Mouse (Mus musculus) stomach, embryonic 16.5 days (tissue): ENCODE results near the gene Il27. TPM values are rescaled to one million over a fixed set of nuclear protein-coding genes. Genes with fewer than 3 reads are reported as not detected.
A peak's percentile ranks its signal among the peaks of the same experiment; 100 is the strongest.
"Not testable (repeated sequence)": the region's sequence is repeated elsewhere in the genome, so short reads cannot be mapped to it uniquely, and the experiment has no call there.

Experiments used
- ATAC-seq: fragments of 200-750 bp; cut with Nextera tagmentation; 2 replicates; pipeline ENCODE4 v1.8.0; 2017; ENCODE audit warnings: moderate number of reproducible peaks, moderate TSS enrichment; ENCODE audit not compliant: insufficient read depth, low FRiP score
- H3K27ac ChIP-seq: fragments of 300-500 bp; sonication (generic); 2 replicates; pipeline ENCODE4 v1.5.1; 2014; ENCODE audit warnings: low read length
- H3K27me3 ChIP-seq: fragments of 300-500 bp; sonication (generic); 2 replicates; pipeline ENCODE4 v1.6.1; 2014; ENCODE audit warnings: low read length, control low read depth, mixed read lengths; ENCODE audit not compliant: control insufficient read depth, insufficient read depth
- H3K36me3 ChIP-seq: fragments of 300-500 bp; sonication (generic); 2 replicates; pipeline ENCODE4 v1.6.1; 2014; ENCODE audit warnings: low read length; ENCODE audit not compliant: control insufficient read depth, insufficient read depth
- H3K4me1 ChIP-seq: fragments of 300-500 bp; sonication (generic); 2 replicates; pipeline ENCODE4 v1.6.1; 2014; ENCODE audit warnings: low read length, control low read depth, mixed read lengths; ENCODE audit not compliant: control insufficient read depth, insufficient read depth
- H3K4me2 ChIP-seq: fragments of 300-500 bp; sonication (generic); 2 replicates; pipeline ENCODE4 v1.6.1; 2014; ENCODE audit warnings: low read depth, low read length, mixed read lengths
- H3K4me3 ChIP-seq: fragments of 300-500 bp; sonication (generic); replicated peaks from 2 replicates; pipeline ENCODE4 v1.5.1; 2014; ENCODE audit warnings: mild to moderate bottlenecking, low read length
- H3K9ac ChIP-seq: fragments of 300-500 bp; sonication (generic); 2 replicates; pipeline ENCODE4 v1.6.1; 2014; ENCODE audit warnings: low read length
- H3K9me3 ChIP-seq: fragments of 300-500 bp; sonication (generic); replicated peaks from 2 replicates; pipeline ENCODE4 v1.6.1; 2016; ENCODE audit warnings: low read length, control low read depth; ENCODE audit not compliant: control insufficient read depth
- WGBS: fragments of 180-500 bp; shearing (Covaris S2); extraction: QIAGEN DNeasy Blood & Tissue Kit; methylation state at CpG from one replicate; pipeline ENCODE4 v1.1.7; 2014; 5-methylcytosine and 5-hydroxymethylcytosine counted together
- polyA plus RNA-seq: library from polyadenylated mRNA; unstranded; fragments of >200 nt; fragmentation: Nextera tagmentation; extraction: Ambion mirVana; gene quantifications from 2 replicates; pipeline ENCODE4 v1.2.1, GENCODE M21; 2015

The Il27 gene
- polyA plus RNA-seq, result not detected in 2 replicates

- Histone ChIP-seq H3K4me2 (no peak within 1 kb of the TSS), H3K27me3 (no peaks in the 10 kb centered on the region), H3K9ac (no peak within 1 kb of the TSS), H3K27ac (no peak within 1 kb of the TSS), H3K4me3 (no peak within 1 kb of the TSS), H3K4me1 (no peaks in the 10 kb centered on the region), H3K36me3 (no peaks in the 10 kb centered on the region), H3K9me3 (no peaks in the 10 kb centered on the region)
- WGBS, result 77% methylated on average over 11 of the region's 11 CpGs
- ATAC-seq, result no peak
Measured at GRCm38 (mm10) chr7:126594862-126595561, at the start of gene Il27. Gene Il27 (minus strand): TSS chr7:126594941.

DNA sequence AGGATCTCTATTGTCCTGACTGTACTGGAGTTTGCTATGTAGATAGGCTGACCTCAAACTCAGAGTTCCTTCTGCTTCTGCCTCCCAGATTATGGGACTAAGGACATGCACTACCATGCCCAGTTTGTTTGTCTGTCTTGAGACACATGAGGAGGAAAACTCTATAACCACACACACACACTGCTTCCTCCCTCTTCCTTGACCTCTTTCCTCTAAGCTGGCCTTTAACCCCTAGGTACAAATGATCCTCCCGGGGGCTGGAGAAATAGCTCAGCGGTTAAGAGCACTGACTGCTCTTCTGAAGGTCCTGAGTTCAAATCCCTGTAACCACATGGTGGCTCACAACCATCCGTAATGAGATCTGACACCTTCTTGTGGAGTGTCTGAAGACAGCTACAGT, 49.6 kb upstream of the Il27 start:
- H3K27me3 ChIP-seq, result no peaks in the 10 kb centered on the region
- no peak for ATAC-seq
- no peaks in the 10 kb centered on the region for H3K36me3 ChIP-seq
- H3K4me3 ChIP-seq, result no peak overlapping the region
- H3K4me2 ChIP-seq, result no peak overlapping the region
- H3K9ac ChIP-seq, result no peak overlapping the region
- H3K27ac ChIP-seq, result no peak overlapping the region
- H3K9me3 ChIP-seq, result no peaks in the 10 kb centered on the region
- peaks cover 6% of the 10 kb centered on the region; the same call in 1 of the 2 replicates for H3K4me1 ChIP-seq
- 69% methylated on average over 3 of the region's 3 CpGs for WGBS

DNA sequence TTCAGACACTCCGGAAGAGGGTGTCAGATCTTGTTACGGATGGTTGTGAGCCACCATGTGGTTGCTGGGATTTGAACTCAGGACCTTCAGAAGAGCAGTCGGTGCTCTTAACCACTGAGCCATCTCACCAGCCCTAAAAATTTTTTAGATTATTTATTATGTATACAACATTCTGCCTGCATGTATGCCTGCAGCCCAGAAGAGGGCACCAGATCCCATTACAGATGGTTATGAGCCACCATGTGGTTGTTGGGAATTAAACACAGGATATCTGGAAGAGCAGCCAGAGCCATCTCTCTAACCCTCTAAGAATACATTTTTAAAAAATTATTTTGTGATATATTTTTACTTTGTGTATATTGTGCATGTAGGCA, 48.5 kb upstream of the Il27 start:
- H3K9ac ChIP-seq, H3K27ac ChIP-seq, H3K9me3 ChIP-seq, H3K36me3 ChIP-seq, H3K4me3 ChIP-seq, H3K4me1 ChIP-seq, ATAC-seq, H3K4me2 ChIP-seq, H3K27me3 ChIP-seq: not testable (repeated sequence)
- 43% methylated on average over 3 of the region's 3 CpGs for WGBS

- H3K27ac ChIP-seq, result no peak overlapping the region
- no peak for ATAC-seq
- no peak overlapping the region for H3K4me2 ChIP-seq
- H3K9ac ChIP-seq, result no peak overlapping the region
- no peaks in the 10 kb centered on the region for H3K4me1 ChIP-seq
- H3K27me3 ChIP-seq, result no peaks in the 10 kb centered on the region
- no peaks in the 10 kb centered on the region for H3K36me3 ChIP-seq
- WGBS, result 70% methylated on average over 5 of the region's 5 CpGs
- H3K4me3 ChIP-seq, result no peak overlapping the region
- no peaks in the 10 kb centered on the region for H3K9me3 ChIP-seq
Measured at GRCm38 (mm10) chr7:126642545-126643243, 48.0 kb upstream of the Il27 start.

DNA sequence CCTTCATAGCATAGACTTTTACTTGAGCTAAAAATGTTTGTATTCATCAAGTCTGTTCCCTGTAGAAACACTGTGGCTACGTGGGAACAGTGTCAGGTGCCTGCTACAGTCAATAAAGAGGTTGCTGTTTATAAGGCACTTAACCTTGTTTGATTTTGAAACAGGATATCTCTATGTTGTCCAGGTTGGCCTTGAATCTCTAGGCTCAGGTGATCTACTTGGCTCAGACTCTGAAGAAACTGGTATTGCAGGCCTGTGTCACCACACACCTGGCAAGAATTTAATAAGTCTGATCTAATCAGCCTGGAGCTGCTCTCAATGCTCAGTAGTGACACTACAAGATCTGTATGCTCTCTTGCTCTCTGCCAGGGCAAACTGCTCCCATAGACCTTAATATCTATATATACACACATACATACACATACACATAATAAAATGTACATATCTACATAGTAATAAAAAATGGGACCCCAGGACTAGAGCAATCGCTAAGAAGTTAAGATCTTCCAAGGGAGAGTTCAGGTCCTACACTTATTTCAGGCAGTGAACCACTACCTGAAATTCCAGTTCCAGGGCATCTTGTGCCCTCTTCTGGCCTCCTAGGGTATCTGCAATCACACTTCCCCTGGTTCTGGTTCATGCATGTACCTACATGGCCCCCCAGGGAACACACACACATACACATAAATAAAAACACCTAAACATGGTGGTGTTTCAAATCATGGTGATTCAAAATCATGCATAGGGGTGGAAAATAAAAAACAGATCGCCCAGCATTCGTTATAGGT, 42.2 kb upstream of the Il27 start:
- no peak overlapping the region for H3K27ac ChIP-seq
- 12% methylated on average over 4 of the region's 4 CpGs for WGBS

DNA sequence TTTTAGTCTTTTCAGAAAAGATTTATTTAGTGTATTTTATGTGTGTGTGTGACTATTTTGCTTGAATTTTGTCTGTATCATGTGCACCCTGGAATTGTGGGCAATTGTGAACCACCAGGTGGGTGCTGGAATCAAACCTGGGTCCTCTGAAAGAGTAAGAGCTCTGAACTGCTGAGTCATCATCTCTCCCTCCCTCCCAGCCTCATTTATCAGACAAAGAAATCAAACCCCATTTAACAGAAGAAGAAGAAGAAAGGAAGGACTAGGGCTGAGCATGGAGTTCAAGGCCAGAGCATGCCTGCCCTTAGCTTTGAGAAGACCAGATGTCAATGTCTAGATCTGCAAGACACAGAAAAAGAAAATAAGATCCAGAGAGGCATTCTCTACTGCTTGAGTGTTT, 40.6 kb upstream of the Il27 start:
- Histone ChIP-seq H3K4me2 (no peak overlapping the region), H3K4me1 (peaks cover 7% of the 10 kb centered on the region; the same call in 1 of the 2 replicates), H3K9me3 (no peaks in the 10 kb centered on the region), H3K9ac (no peak overlapping the region), H3K27me3 (no peaks in the 10 kb centered on the region), H3K27ac (no peak overlapping the region), H3K36me3 (no peaks in the 10 kb centered on the region), H3K4me3 (no peak overlapping the region)
- no peak for ATAC-seq

More for the DNA sequence above, 42.2 kb upstream of the Il27 start:
- Histone ChIP-seq H3K9ac (no peak overlapping the region), H3K27me3 (no peaks in the 10 kb centered on the region), H3K4me2 (no peak overlapping the region), H3K4me3 (no peak overlapping the region), H3K36me3 (no peaks in the 10 kb centered on the region), H3K4me1 (peaks cover 5% of the 10 kb centered on the region; the same call in 1 of the 2 replicates), H3K9me3 (no peaks in the 10 kb centered on the region)
- ATAC-seq, result peak; percentile 77

DNA sequence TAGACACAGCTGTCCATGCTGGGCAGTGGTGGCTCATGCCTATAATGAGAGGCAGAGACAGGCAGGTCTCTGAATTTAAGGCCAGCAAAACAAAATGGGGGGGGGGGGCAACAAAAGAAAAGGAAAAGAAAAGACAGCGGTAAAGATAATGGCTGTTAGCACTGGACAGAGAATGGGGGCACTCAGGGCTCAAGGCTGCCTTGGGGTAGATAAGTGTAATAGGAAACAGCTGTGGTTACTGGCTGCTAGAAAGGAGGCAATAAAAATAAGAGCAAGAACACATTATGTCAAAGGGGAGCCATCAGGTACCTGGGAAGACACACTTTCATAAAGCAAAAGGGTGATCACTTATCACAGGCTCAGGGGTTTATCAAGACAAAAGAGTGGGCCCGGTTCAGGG, 37.7 kb upstream of the Il27 start:
- Histone ChIP-seq H3K4me3 (no peak overlapping the region), H3K27me3 (no peaks in the 10 kb centered on the region), H3K4me1 (peaks cover 11% of the 10 kb centered on the region; the same call in 1 of the 2 replicates), H3K27ac (no peak overlapping the region), H3K9ac (no peak overlapping the region), H3K4me2 (no peak overlapping the region), H3K36me3 (no peaks in the 10 kb centered on the region), H3K9me3 (no peaks in the 10 kb centered on the region)
- no peak for ATAC-seq
- WGBS, result 84% methylated on average over 2 of the region's 2 CpGs

DNA sequence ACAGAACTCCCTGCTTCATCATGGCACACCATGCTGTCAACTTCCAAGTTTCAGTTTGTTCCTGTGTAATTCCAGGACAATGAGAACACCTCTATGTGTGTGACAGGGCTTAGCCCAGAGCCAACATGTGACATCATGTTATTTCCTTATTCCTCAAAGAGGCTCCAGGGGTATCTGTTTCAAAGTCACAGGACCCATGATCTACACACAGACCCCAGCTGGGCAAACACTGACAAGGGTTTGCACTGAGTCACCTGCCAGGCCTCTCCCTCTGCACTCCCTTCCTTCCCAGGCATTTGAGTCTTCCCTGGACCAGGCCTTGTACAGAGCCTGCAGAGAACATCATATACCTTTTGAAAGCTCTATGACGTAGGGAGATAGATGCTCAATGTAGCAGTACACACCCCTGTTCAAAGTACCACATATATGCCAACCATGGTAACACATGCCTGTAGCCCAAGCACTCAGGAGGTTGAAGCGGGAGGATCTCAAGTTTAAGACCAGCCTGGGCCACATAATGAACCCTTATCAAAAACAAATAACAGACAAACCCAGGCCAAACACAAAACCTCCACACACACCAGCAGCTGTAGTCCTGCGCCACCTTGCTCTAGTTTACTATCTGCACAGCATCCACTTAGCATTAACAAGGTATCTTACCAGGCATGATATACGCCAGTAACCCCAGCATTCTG, 36.2 kb upstream of the Il27 start, which contains the start of gene Nupr1:
Gene Nupr1 (minus strand): TSS at position 38 of the 695 bp plus-strand sequence.
- Histone ChIP-seq H3K36me3 (no peaks in the 10 kb centered on the region), H3K27me3 (no peaks in the 10 kb centered on the region), H3K4me3 (no peak within 1 kb of the TSS), H3K9me3 (no peaks in the 10 kb centered on the region), H3K27ac (peak within 1 kb of the TSS; percentile 71), H3K4me1 (peaks cover 14% of the 10 kb centered on the region; the same call in 1 of the 2 replicates), H3K4me2 (no peak within 1 kb of the TSS), H3K9ac (no peak within 1 kb of the TSS)
- WGBS, result 80% methylated on average over 4 of the region's 4 CpGs
- ATAC-seq, result peak; percentile 72; the same call in 1 of the 2 replicates
